ENCODE assay signal across 19 mouse cellular contexts in genomic region chr7:98575651-98576239, GRCm38 (mm10).
A peak's percentile ranks its signal among the peaks of the same experiment; 100 is the strongest.
DNase-seq lines count a peak whose midpoint lies in the region; ATAC-seq lines count a peak whose summit lies in the region.
"Had no signal": no experiment of that assay in that cellular context is flagged by ENCODE, and none has a peak within 500 bp of the region (broad histone marks: within the 10 kb centered on the region; RNA-seq: fewer than 3 reads in every experiment).

No protein-coding gene starts in this region.

- peak; percentile 58 for DNase-seq in heart, embryonic 10.5 days (ENCODE audit: low spot score)
- DNase-seq in cerebellum, adult 18-20 months = no peak
- DNase-seq in adrenal gland, adult (ENCODE audit: inconsistent age in 2 of 2, low spot score in 1 of 2) = no peak
- DNase-seq: adrenal gland, adult 8-10 months; adrenal gland, postnatal 36 days; cerebellum, adult 8-10 months; cerebellum, postnatal 14 days; embryo, embryonic 11 days; gastrocnemius, postnatal 14 days had no signal

- H3K27me3 ChIP-seq in heart, embryonic 10.5 days (ENCODE audit: insufficient read depth, poor library complexity, severe bottlenecking) = no peaks in the 10 kb centered on the region
- no peaks in the 10 kb centered on the region for H3K27me3 ChIP-seq in heart, embryonic 12.5 days (replicated peaks)
- H3K27me3 ChIP-seq: embryonic facial prominence, embryonic 15.5 days; forebrain, embryonic 15.5 days; hindbrain, embryonic 15.5 days; kidney, embryonic 15.5 days had no signal

- H3K4me3 ChIP-seq in heart, embryonic 10.5 days = no peak overlapping the region
- H3K4me3 ChIP-seq in heart, embryonic 12.5 days = no peak overlapping the region
- H3K4me3 ChIP-seq: embryonic facial prominence, embryonic 15.5 days; forebrain, embryonic 15.5 days; hindbrain, embryonic 10.5 days; hindbrain, embryonic 15.5 days; kidney, embryonic 15.5 days had no signal

- 97% methylated on average over 3 of the region's 3 CpGs for WGBS in heart, embryonic 10.5 days
- 88% methylated on average over 3 of the region's 3 CpGs for WGBS in heart, embryonic 12.5 days

- no peak for ATAC-seq in heart, embryonic 12.5 days (ENCODE audit: insufficient number of reproducible peaks, low FRiP score)
- ATAC-seq in activated CD4-positive, CD25-positive, alpha-beta regulatory T cell, adult 4 months = peak; percentile 40
- peak; percentile 62 for ATAC-seq in granulocyte monocyte progenitor cell, adult 5-6 weeks (replicated peaks; ENCODE audit: poor library complexity, severe bottlenecking)
- ATAC-seq in megakaryocyte progenitor cell, adult 5-6 weeks (replicated peaks; ENCODE audit: poor library complexity) = peak; percentile 48
- ATAC-seq: forebrain, embryonic 15.5 days had no signal

- no peaks in the 10 kb centered on the region for H3K9me3 ChIP-seq in heart, embryonic 10.5 days
- H3K9me3 ChIP-seq in heart, embryonic 12.5 days (replicated peaks) = no peaks in the 10 kb centered on the region
- H3K9me3 ChIP-seq: embryonic facial prominence, embryonic 15.5 days; forebrain, embryonic 15.5 days; G1E; hindbrain, embryonic 10.5 days; hindbrain, embryonic 15.5 days; kidney, embryonic 15.5 days had no signal

- H3K4me1 ChIP-seq in heart, embryonic 10.5 days = peaks cover 45% of the 10 kb centered on the region
- H3K4me1 ChIP-seq in heart, embryonic 12.5 days (replicated peaks) = peaks cover 28% of the 10 kb centered on the region

- H3K4me2 ChIP-seq in heart, embryonic 12.5 days = no peak overlapping the region
- H3K4me2 ChIP-seq: embryonic facial prominence, embryonic 15.5 days; forebrain, embryonic 15.5 days; hindbrain, embryonic 15.5 days; kidney, embryonic 15.5 days had no signal

- H3K9ac ChIP-seq in heart, embryonic 12.5 days = no peak overlapping the region
- H3K9ac ChIP-seq: embryonic facial prominence, embryonic 15.5 days; forebrain, embryonic 15.5 days; hindbrain, embryonic 15.5 days; kidney, embryonic 15.5 days had no signal

- no peaks in the 10 kb centered on the region for H3K36me3 ChIP-seq in heart, embryonic 10.5 days
- no peaks in the 10 kb centered on the region for H3K36me3 ChIP-seq in heart, embryonic 12.5 days
- H3K36me3 ChIP-seq: embryonic facial prominence, embryonic 15.5 days; forebrain, embryonic 15.5 days; G1E; hindbrain, embryonic 10.5 days; hindbrain, embryonic 15.5 days; kidney, embryonic 15.5 days had no signal

- no peak overlapping the region for H3K27ac ChIP-seq in heart, embryonic 10.5 days
- H3K27ac ChIP-seq in heart, embryonic 12.5 days (ENCODE audit: poor library complexity, severe bottlenecking) = no peak overlapping the region
- H3K27ac ChIP-seq: embryonic facial prominence, embryonic 15.5 days; forebrain, embryonic 15.5 days; hindbrain, embryonic 10.5 days; hindbrain, embryonic 15.5 days had no signal
